8 mouse cellular contexts compared by ENCODE assay signal in the genomic region with DNA sequence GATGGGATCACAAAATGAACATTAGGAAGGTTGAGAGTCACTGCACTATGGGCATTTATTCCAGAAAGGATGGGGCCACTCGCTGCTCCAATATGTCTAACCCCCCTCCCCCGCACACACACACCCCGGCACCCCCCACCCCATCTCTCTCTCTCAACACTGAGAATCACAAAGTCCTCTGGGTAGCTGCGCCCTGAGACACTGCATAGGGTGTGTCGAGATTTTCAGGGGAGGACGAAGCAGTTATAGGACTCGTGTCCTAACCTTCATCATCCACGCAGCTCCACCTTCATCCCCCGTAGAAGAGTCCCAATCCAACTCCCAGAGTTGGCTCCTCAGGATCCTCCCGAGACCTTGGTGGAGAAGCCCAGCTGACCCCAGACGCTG. TPM values are rescaled to one million over a fixed set of nuclear protein-coding genes. Genes with fewer than 3 reads are reported as not detected.
DNase-seq lines count a peak whose midpoint lies in the region; ATAC-seq and TF ChIP-seq lines count a peak whose summit lies in the region.

No protein-coding gene starts in this region.

- H3K27ac ChIP-seq in heart, embryonic 16.5 days (ENCODE audit: low read length) = peak overlapping the region; percentile 76
- no peak overlapping the region for H3K27ac ChIP-seq in bone marrow, adult 2 months (ENCODE audit: control insufficient read depth, insufficient read depth, low read depth, low read length, poor library complexity)
- H3K27ac ChIP-seq in hindbrain, embryonic 14.5 days = peak overlapping the region; percentile 83
- H3K27ac ChIP-seq in midbrain, embryonic 11.5 days (ENCODE audit: low read depth, low read length) = peak overlapping the region; percentile 78

- H3K9me3 ChIP-seq in heart, embryonic 16.5 days (replicated peaks; ENCODE audit: control insufficient read depth, low read length) = no peaks in the 10 kb centered on the region
- no peaks in the 10 kb centered on the region for H3K9me3 ChIP-seq in hindbrain, embryonic 14.5 days (ENCODE audit: control insufficient read depth, low read length)
- no peaks in the 10 kb centered on the region for H3K9me3 ChIP-seq in midbrain, embryonic 11.5 days (ENCODE audit: control insufficient read depth, low read length)

- peak overlapping the region; percentile 82 for H3K9ac ChIP-seq in heart, embryonic 16.5 days (ENCODE audit: low read length)
- peak overlapping the region; percentile 72 for H3K9ac ChIP-seq in hindbrain, embryonic 14.5 days
- peak overlapping the region; percentile 83 for H3K9ac ChIP-seq in midbrain, embryonic 11.5 days (ENCODE audit: low read length)

- TF ChIP-seq POLR2A in bone marrow, adult 2 months (IDR thresholded peaks at IDR 0.05; ENCODE audit: borderline replicate concordance, control insufficient read depth, low read depth, low read length) = no peak

- peaks cover 8% of the 10 kb centered on the region for H3K4me1 ChIP-seq in heart, embryonic 16.5 days (ENCODE audit: control insufficient read depth, insufficient read depth, low read length)
- no peaks in the 10 kb centered on the region; the same call in 1 of the 2 replicates for H3K4me1 ChIP-seq in bone marrow, adult 2 months (ENCODE audit: control insufficient read depth, insufficient read depth, low read length)
- peaks cover 11% of the 10 kb centered on the region; the same call in 1 of the 2 replicates for H3K4me1 ChIP-seq in hindbrain, embryonic 14.5 days (replicated peaks; ENCODE audit: control insufficient read depth, insufficient read depth, low read length)
- H3K4me1 ChIP-seq in midbrain, embryonic 11.5 days (ENCODE audit: control insufficient read depth, insufficient read depth, low read length) = peaks cover 7% of the 10 kb centered on the region

- H3K27me3 ChIP-seq in heart, embryonic 16.5 days (ENCODE audit: control insufficient read depth, insufficient read depth, low read length) = no peaks in the 10 kb centered on the region
- no peaks in the 10 kb centered on the region for H3K27me3 ChIP-seq in hindbrain, embryonic 14.5 days (ENCODE audit: control insufficient read depth, insufficient read depth, low read length)
- H3K27me3 ChIP-seq in midbrain, embryonic 11.5 days (ENCODE audit: control insufficient read depth, insufficient read depth, low read length) = no peaks in the 10 kb centered on the region

- TF ChIP-seq CTCF in bone marrow, adult 2 months (IDR thresholded peaks at IDR 0.05; ENCODE audit: control insufficient read depth, insufficient read depth, low read length) = no peak

- peak overlapping the region; percentile 72 for H3K4me2 ChIP-seq in heart, embryonic 16.5 days (ENCODE audit: low read depth, low read length)
- peak overlapping the region; percentile 73 for H3K4me2 ChIP-seq in hindbrain, embryonic 14.5 days (replicated peaks)
- H3K4me2 ChIP-seq in midbrain, embryonic 11.5 days = peak overlapping the region; percentile 63

- WGBS in heart, embryonic 16.5 days = 1% methylated on average over 11 of the region's 11 CpGs
- WGBS in bone marrow, adult 2 months = 5% methylated on average over 11 of the region's 11 CpGs
- 2% methylated on average over 11 of the region's 11 CpGs for WGBS in hindbrain, embryonic 14.5 days
- WGBS in midbrain, embryonic 11.5 days = 5% methylated on average over 11 of the region's 11 CpGs

- H3K4me3 ChIP-seq in heart, embryonic 16.5 days (ENCODE audit: low read length) = peak overlapping the region; percentile 72
- peak overlapping the region; percentile 69 for H3K4me3 ChIP-seq in bone marrow, adult 2 months (replicated peaks; ENCODE audit: control insufficient read depth, low read depth, low read length)
- H3K4me3 ChIP-seq in hindbrain, embryonic 14.5 days (replicated peaks; ENCODE audit: low read length) = peak overlapping the region; percentile 66
- peak overlapping the region; percentile 59 for H3K4me3 ChIP-seq in midbrain, embryonic 11.5 days (ENCODE audit: low read depth, low read length)

- H3K36me3 ChIP-seq in heart, embryonic 16.5 days (ENCODE audit: control insufficient read depth, insufficient read depth) = no peaks in the 10 kb centered on the region
- H3K36me3 ChIP-seq in hindbrain, embryonic 14.5 days (replicated peaks; ENCODE audit: control insufficient read depth, insufficient read depth) = no peaks in the 10 kb centered on the region
- H3K36me3 ChIP-seq in midbrain, embryonic 11.5 days (ENCODE audit: control insufficient read depth, insufficient read depth, low read length) = no peaks in the 10 kb centered on the region

- ATAC-seq in heart, embryonic 16.5 days (replicated peaks; ENCODE audit: extremely low read depth, insufficient read depth, low FRiP score) = no peak
- ATAC-seq in hindbrain, embryonic 14.5 days (ENCODE audit: low FRiP score) = 0 out of 2 replicates have a peak, but pooled peaks have one; percentile 28
- ATAC-seq in midbrain, embryonic 11.5 days (ENCODE audit: low FRiP score) = no peak; the same call in 1 of the 2 replicates

- no peak for DNase-seq in heart, adult 8-10 months (ENCODE audit: low spot score)
- DNase-seq in hindbrain, embryonic 14.5 days (ENCODE audit: low spot score) = no peak
- DNase-seq in midbrain, embryonic 11.5 days (ENCODE audit: low spot score, missing footprints) = no peak
- DNase-seq in adipocyte (ENCODE audit: low spot score) = no peak
- no peak for DNase-seq in gastrocnemius, adult 8-10 months (ENCODE audit: low spot score in 2 of 2)
- no peak for DNase-seq in spleen, postnatal 10 days (ENCODE audit: low spot score in 2 of 2)

RNA-seq across cellular contexts. Expression of a gene that starts 0.6 kb away (rescaled TPM):
- polyA plus RNA-seq in heart, embryonic 16.5 days (2015; fragmentation: Nextera tagmentation; extraction: Ambion mirVana) = 6.7 TPM in 2 replicates
- 1 to 10 TPM; 6.3 to 9.0 (median 7.5) TPM for total RNA-seq in heart, adult 8-10 months (2022)
- 0.81 and 1.6 TPM in 2 replicates for polyA plus RNA-seq in bone marrow, adult 2 months (2011; ENCODE audit: insufficient read depth, insufficient read length, low replicate concordance, missing spikeins)
- 7.9 and 10.1 TPM in 2 replicates for polyA plus RNA-seq in hindbrain, embryonic 14.5 days (2014; fragmentation: Nextera tagmentation; extraction: Ambion mirVana)
- polyA plus RNA-seq in midbrain, embryonic 11.5 days (2014; fragmentation: Nextera tagmentation; extraction: Ambion mirVana) = 9.7 and 11.0 TPM in 2 replicates
- 1 to 10 TPM; 4.8 to 8.5 (median 8.1) TPM for total RNA-seq in gastrocnemius, adult 8-10 months (2022)

RNA-seq across cellular contexts. Expression of a gene that starts 26.3 kb away (rescaled TPM):
- 0.96 TPM in 1 of 2 replicates, not detected in the other for polyA plus RNA-seq in heart, embryonic 16.5 days (2015; fragmentation: Nextera tagmentation; extraction: Ambion mirVana)
- under 1 TPM in 2 of 4 experiments, not detected in 2; 0.11 to 0.72 TPM for total RNA-seq in heart, adult 8-10 months (2022)
- 1.00 TPM in 1 of 2 replicates, not detected in the other for polyA plus RNA-seq in bone marrow, adult 2 months (2011; ENCODE audit: insufficient read depth, insufficient read length, low replicate concordance, missing spikeins)
- 0.10 TPM in 1 of 2 replicates, not detected in the other for polyA plus RNA-seq in hindbrain, embryonic 14.5 days (2014; fragmentation: Nextera tagmentation; extraction: Ambion mirVana)
- not detected in 2 replicates for polyA plus RNA-seq in midbrain, embryonic 11.5 days (2014; fragmentation: Nextera tagmentation; extraction: Ambion mirVana)
- total RNA-seq in gastrocnemius, adult 8-10 months (2022) = under 1 TPM in 2 of 4 experiments, not detected in 2; 0.18 to 0.44 TPM

RNA-seq across cellular contexts. Expression of a gene that starts 56.4 kb away (rescaled TPM):
- polyA plus RNA-seq in heart, embryonic 16.5 days (2015; fragmentation: Nextera tagmentation; extraction: Ambion mirVana) = 9.5 and 11.3 TPM in 2 replicates
- 10 to 100 TPM in 2 of 4 experiments, 1 to 10 TPM in 2; 7.7 to 15.3 (median 9.5) TPM for total RNA-seq in heart, adult 8-10 months (2022)
- polyA plus RNA-seq in bone marrow, adult 2 months (2011; ENCODE audit: insufficient read depth, insufficient read length, low replicate concordance, missing spikeins) = 43.1 and 46.3 TPM in 2 replicates
- polyA plus RNA-seq in hindbrain, embryonic 14.5 days (2014; fragmentation: Nextera tagmentation; extraction: Ambion mirVana) = 9.4 and 10.1 TPM in 2 replicates
- 2.0 and 2.2 TPM in 2 replicates for polyA plus RNA-seq in midbrain, embryonic 11.5 days (2014; fragmentation: Nextera tagmentation; extraction: Ambion mirVana)
- 1 to 10 TPM; 6.3 to 9.3 (median 7.2) TPM for total RNA-seq in gastrocnemius, adult 8-10 months (2022)
